Mouse (Mus musculus): ENCODE measurements around the gene Rhot2. TPM values are rescaled to one million over a fixed set of nuclear protein-coding genes. Genes with fewer than 3 reads are reported as not detected.
A peak's percentile ranks its signal among the peaks of the same experiment; 100 is the strongest.

The Rhot2 gene
- polyA plus RNA-seq (2012; rRNA removed) = 105 and 121 TPM in 2 replicates

DNA sequence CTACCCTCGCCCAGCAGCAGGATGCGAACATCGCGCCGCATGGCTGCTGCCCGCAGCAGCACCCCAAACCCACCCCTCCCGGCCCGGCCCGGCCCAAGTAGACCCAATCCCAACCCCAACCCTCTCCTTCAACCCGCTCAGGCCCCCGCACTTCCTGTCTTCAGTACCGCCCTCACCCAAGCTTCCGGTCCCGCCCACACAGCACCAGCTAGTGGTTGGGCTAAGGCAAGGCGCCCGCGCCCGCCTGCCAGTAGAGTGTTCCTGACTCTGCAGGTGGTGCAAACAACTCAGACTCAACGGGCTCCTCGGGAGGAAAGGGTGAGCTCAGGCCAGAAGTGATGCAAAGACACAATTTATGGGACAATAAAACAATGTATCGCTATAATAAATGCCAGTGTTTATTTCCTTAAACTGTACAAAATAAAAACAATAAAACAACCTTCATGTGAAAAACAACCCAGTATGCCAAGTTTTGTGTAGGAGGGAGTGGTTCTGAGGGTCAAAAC, at the start of gene Rhot2:
TSS of gene Rhot2 (minus strand) at position 456 of the 506 bp plus-strand sequence.
- DNase-seq = peak; percentile 94 to 96
- peak; percentile 77; the same call in 1 of the 2 replicates for TF ChIP-seq POLR2A (IDR thresholded peaks at IDR 0.05; ENCODE audit: borderline replicate concordance, insufficient read depth, low read length)
- TF ChIP-seq CTCF (IDR thresholded peaks at IDR 0.05; ENCODE audit: borderline replicate concordance, insufficient read depth, low read depth, low read length) = peak; percentile 27; the same call in 1 of the 2 replicates
- under 1% methylated on average over 21 of the region's 21 CpGs for WGBS
- Histone ChIP-seq H3K27ac (ENCODE audit: insufficient read depth, low read length) (peak within 1 kb of the TSS; percentile 59), H3K4me3 (replicated peaks; ENCODE audit: insufficient read depth, low read depth, low read length) (peak within 1 kb of the TSS; percentile 78), H3K4me1 (ENCODE audit: control insufficient read depth, insufficient read depth, low read length) (peaks cover 12% of the 10 kb centered on the region), H3K27me3 (ENCODE audit: control insufficient read depth, insufficient read depth, low read length) (no peaks in the 10 kb centered on the region)

DNA sequence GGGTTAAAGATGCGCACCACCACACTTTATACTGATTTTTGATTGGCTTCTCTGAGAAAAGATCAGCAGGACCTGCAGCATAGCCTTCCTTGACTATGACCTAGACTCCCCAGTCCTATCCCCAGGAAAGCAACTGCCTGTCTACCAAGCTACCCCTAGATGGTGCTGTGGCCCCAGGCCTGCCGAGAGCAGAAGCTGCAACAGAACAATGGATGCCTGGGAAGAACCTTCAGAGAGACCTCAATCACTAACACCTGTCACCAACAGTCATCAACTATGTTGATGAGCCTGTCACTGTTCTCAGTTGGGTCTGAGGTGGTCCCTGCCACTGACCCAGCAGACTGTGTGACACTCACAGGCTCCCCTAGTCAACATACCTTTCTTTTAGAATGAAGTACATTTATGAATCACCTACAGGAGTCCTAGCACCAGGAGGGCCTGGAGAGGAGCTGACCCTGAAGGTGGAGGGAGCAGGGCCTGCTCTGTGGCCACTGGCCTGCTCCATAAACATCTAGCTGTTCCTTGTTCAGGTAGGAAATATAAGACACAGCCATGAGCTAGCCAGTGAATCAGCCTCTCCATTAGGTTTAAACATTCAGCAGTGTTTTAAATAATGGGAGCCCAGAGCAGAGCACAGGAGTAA, 49.4 kb upstream of the Rhot2 start:
- Histone ChIP-seq H3K4me1 (ENCODE audit: control insufficient read depth, insufficient read depth, low read length) (peaks cover 25% of the 10 kb centered on the region), H3K27me3 (ENCODE audit: control insufficient read depth, insufficient read depth, low read length) (no peaks in the 10 kb centered on the region), H3K4me3 (replicated peaks; ENCODE audit: insufficient read depth, low read depth, low read length) (no peak overlapping the region), H3K27ac (ENCODE audit: insufficient read depth, low read length) (0 out of 2 replicates have a peak overlapping the region, but pooled peaks have one; percentile 14)
- peak; percentile 82 to 83 for DNase-seq
- WGBS = 34% methylated on average over 2 of the region's 2 CpGs
- peak; percentile 98 for TF ChIP-seq CTCF (IDR thresholded peaks at IDR 0.05; ENCODE audit: borderline replicate concordance, insufficient read depth, low read depth, low read length)
- TF ChIP-seq POLR2A (IDR thresholded peaks at IDR 0.05; ENCODE audit: borderline replicate concordance, insufficient read depth, low read length) = no peak

DNA sequence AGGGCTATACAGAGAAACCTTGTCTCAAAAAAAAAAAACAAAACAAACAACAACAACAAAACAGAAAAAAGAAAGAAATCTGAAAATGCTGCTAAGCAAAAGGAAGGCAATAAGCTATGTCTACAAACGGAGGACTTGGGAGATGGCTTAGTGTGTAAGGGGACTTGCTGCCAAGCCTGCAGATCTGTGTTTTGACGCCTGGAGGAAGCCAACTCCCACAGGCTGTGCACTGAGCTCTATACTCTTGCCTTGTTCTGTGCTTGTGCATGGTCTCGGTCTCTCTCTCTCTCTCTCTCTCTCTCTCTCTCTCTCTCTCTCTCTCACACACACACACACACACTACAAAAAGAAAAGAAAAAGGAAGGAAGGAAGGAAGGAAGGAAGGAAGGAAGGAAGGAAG, 44.2 kb upstream of the Rhot2 start:
- TF ChIP-seq POLR2A (IDR thresholded peaks at IDR 0.05; ENCODE audit: borderline replicate concordance, insufficient read depth, low read length) (no peak), CTCF (IDR thresholded peaks at IDR 0.05; ENCODE audit: borderline replicate concordance, insufficient read depth, low read depth, low read length) (no peak)
- Histone ChIP-seq H3K4me1 (ENCODE audit: control insufficient read depth, insufficient read depth, low read length) (no peaks in the 10 kb centered on the region), H3K27me3 (ENCODE audit: control insufficient read depth, insufficient read depth, low read length) (no peaks in the 10 kb centered on the region), H3K4me3 (replicated peaks; ENCODE audit: insufficient read depth, low read depth, low read length) (no peak overlapping the region), H3K27ac (ENCODE audit: insufficient read depth, low read length) (no peak overlapping the region)
- no peak for DNase-seq
- 37% methylated on average over 3 of the region's 3 CpGs for WGBS

DNA sequence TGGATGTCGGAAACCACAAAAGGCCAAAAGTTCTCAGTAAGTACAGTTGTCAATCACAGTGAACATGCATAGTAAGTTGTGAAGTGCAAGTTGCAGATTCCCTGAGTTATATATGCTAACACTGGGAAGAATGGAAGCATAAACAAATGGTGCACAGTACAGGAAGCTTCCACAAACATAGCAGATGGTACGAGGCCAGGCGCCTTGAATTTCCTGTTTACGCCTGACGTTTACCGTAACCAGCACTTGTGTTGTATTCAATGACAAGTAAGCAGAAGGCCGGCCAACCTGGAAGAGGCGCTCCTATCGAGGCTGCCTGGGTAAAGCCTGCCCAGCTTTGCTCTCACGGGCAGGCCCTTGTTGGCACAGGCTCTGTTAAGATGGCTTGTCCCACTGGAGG, 42.8 kb upstream of the Rhot2 start:
- H3K4me3 ChIP-seq (replicated peaks; ENCODE audit: insufficient read depth, low read depth, low read length) = no peak overlapping the region
- no peak for DNase-seq
- no peak for TF ChIP-seq POLR2A (IDR thresholded peaks at IDR 0.05; ENCODE audit: borderline replicate concordance, insufficient read depth, low read length)
- TF ChIP-seq CTCF (IDR thresholded peaks at IDR 0.05; ENCODE audit: borderline replicate concordance, insufficient read depth, low read depth, low read length) = no peak
- no peaks in the 10 kb centered on the region for H3K4me1 ChIP-seq (ENCODE audit: control insufficient read depth, insufficient read depth, low read length)
- no peaks in the 10 kb centered on the region for H3K27me3 ChIP-seq (ENCODE audit: control insufficient read depth, insufficient read depth, low read length)
- no peak overlapping the region for H3K27ac ChIP-seq (ENCODE audit: insufficient read depth, low read length)
- WGBS = 65% methylated on average over 10 of the region's 10 CpGs

DNA sequence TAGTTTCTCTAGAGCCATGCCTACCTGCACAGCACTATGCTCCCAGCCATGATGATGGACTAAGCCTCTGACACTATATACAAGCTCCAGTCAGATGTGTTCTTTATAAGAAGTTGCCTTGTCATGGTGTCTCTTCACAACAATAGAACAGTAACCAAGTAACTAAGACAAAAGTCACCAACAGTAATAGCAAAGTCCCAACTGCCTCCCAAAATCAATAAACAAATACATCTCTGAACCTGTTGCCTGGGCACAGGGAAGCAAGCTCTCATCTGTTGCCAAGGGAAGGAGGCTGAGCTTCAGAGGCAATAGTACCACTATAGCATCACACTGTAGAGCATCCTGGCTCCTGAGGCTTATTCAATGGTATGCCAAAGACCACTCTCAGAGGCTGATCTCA, 42.2 kb upstream of the Rhot2 start:
- TF ChIP-seq CTCF (IDR thresholded peaks at IDR 0.05; ENCODE audit: borderline replicate concordance, insufficient read depth, low read depth, low read length) (no peak), POLR2A (IDR thresholded peaks at IDR 0.05; ENCODE audit: borderline replicate concordance, insufficient read depth, low read length) (no peak)
- no peaks in the 10 kb centered on the region for H3K27me3 ChIP-seq (ENCODE audit: control insufficient read depth, insufficient read depth, low read length)
- DNase-seq = no peak
- H3K27ac ChIP-seq (ENCODE audit: insufficient read depth, low read length) = no peak overlapping the region
- H3K4me3 ChIP-seq (replicated peaks; ENCODE audit: insufficient read depth, low read depth, low read length) = no peak overlapping the region
- H3K4me1 ChIP-seq (ENCODE audit: control insufficient read depth, insufficient read depth, low read length) = no peaks in the 10 kb centered on the region

DNA sequence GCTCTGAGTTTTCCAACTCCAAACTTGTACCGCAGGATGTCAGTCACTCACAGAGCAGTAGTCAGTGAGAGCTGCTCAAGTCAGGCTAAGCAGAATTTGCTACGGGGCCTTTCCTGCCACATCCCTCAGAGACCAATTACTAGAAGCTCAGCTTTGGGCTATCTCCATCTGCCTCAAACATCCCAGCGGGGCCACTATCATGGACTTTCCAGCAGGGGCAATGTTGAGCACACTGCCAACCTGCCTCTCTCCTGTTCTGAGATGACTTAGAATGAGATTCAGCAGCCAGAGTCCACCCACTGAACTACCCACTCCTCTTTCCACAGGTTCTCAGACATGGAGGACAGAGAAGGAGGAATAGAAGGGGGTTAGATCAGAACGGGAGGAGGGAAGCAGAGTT, 41.0 kb upstream of the Rhot2 start:
- no peak overlapping the region for H3K27ac ChIP-seq (ENCODE audit: insufficient read depth, low read length)
- peaks cover 6% of the 10 kb centered on the region for H3K4me1 ChIP-seq (ENCODE audit: control insufficient read depth, insufficient read depth, low read length)
- no peaks in the 10 kb centered on the region for H3K27me3 ChIP-seq (ENCODE audit: control insufficient read depth, insufficient read depth, low read length)
- DNase-seq = no peak
- peak; percentile 45; the same call in 1 of the 2 replicates for TF ChIP-seq CTCF (IDR thresholded peaks at IDR 0.05; ENCODE audit: borderline replicate concordance, insufficient read depth, low read depth, low read length)
- TF ChIP-seq POLR2A (IDR thresholded peaks at IDR 0.05; ENCODE audit: borderline replicate concordance, insufficient read depth, low read length) = no peak
- 42% methylated on average over 4 of the region's 4 CpGs for WGBS
- no peak overlapping the region for H3K4me3 ChIP-seq (replicated peaks; ENCODE audit: insufficient read depth, low read depth, low read length)

DNA sequence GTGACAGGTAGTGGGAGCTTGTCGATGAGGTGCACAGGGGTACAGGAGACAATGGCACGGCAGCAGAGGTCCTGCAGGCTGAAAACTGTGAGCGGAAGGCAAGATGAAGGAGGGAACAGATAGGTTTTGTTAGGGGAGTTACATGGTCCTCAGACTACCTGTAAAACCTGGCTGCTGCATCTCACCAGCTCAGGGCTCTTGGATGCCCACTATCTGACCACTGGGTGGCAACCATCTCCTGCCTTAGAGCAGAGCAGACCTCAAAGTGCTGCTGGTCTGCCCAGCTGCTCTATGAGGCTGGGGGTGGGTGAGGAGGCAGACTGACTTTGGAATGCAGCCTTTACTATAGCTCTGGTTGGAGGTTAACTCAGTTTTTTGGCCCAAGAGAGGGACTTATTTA, 39.2 kb upstream of the Rhot2 start:
- Histone ChIP-seq H3K27me3 (ENCODE audit: control insufficient read depth, insufficient read depth, low read length) (no peaks in the 10 kb centered on the region), H3K4me1 (ENCODE audit: control insufficient read depth, insufficient read depth, low read length) (peaks cover 16% of the 10 kb centered on the region), H3K27ac (ENCODE audit: insufficient read depth, low read length) (no peak overlapping the region), H3K4me3 (replicated peaks; ENCODE audit: insufficient read depth, low read depth, low read length) (no peak overlapping the region)
- TF ChIP-seq POLR2A (IDR thresholded peaks at IDR 0.05; ENCODE audit: borderline replicate concordance, insufficient read depth, low read length) = no peak
- TF ChIP-seq CTCF (IDR thresholded peaks at IDR 0.05; ENCODE audit: borderline replicate concordance, insufficient read depth, low read depth, low read length) = peak; percentile 26; the same call in 1 of the 2 replicates
- no peak for DNase-seq
- WGBS = 92% methylated on average over 3 of the region's 3 CpGs

DNA sequence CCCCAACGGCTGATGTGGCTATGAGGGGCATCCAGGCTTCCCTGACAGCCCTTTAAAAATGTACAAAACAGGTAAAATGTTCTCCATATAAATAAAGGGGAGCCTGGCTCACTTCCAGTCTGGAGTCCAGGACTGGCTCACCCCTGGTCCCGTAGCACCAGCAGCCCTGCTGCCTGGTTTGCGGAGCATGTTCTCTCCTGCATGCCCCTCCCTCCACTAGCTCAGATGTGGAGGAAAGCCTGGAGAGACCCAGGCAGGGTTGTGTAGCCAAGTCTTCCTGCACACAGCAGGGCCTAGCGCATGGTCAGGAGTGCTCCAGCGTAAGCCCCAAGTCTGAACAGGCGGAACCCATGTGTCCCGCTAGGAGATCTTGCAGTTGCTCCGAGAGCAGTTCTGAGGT, 38.6 kb upstream of the Rhot2 start:
- Histone ChIP-seq H3K27me3 (ENCODE audit: control insufficient read depth, insufficient read depth, low read length) (no peaks in the 10 kb centered on the region), H3K4me3 (replicated peaks; ENCODE audit: insufficient read depth, low read depth, low read length) (no peak overlapping the region), H3K27ac (ENCODE audit: insufficient read depth, low read length) (no peak overlapping the region), H3K4me1 (ENCODE audit: control insufficient read depth, insufficient read depth, low read length) (peaks cover 16% of the 10 kb centered on the region)
- no peak for TF ChIP-seq POLR2A (IDR thresholded peaks at IDR 0.05; ENCODE audit: borderline replicate concordance, insufficient read depth, low read length)
- TF ChIP-seq CTCF (IDR thresholded peaks at IDR 0.05; ENCODE audit: borderline replicate concordance, insufficient read depth, low read depth, low read length) = no peak
- no peak for DNase-seq
- WGBS = 68% methylated on average over 8 of the region's 8 CpGs
